Mouse (Mus musculus) cerebellum, adult 18-20 months (tissue): ENCODE measurements around the gene Bdkrb2.

Experiments
- DNase-seq, 2 experiments: peaks; one replicate each; pipeline ENCODE4 v3.0.0; 2021

Bdkrb2 gene

GRCm38 (mm10) chr12:105562936-105563680, at the start of gene Bdkrb2:
Gene Bdkrb2 (plus strand): TSS chr12:105563226.
- DNase-seq = peak in 1 of 2 experiments; percentile 12

GRCm38 (mm10) chr12:105514111-105514510, 48.9 kb upstream of the Bdkrb2 start:
- DNase-seq = no peak

- DNase-seq = no peak
These were observed 45.9 kb upstream of the Bdkrb2 start for GRCm38 (mm10) chr12:105517026-105517675.

GRCm38 (mm10) chr12:105519851-105520250, 43.2 kb upstream of the Bdkrb2 start:
- DNase-seq = no peak

GRCm38 (mm10) chr12:105521170-105521762, 41.8 kb upstream of the Bdkrb2 start:
- DNase-seq = no peak

- DNase-seq = no peak
These were observed 39.3 kb upstream of the Bdkrb2 start for GRCm38 (mm10) chr12:105523737-105524136.

- no peak for DNase-seq
These were observed 36.8 kb upstream of the Bdkrb2 start for GRCm38 (mm10) chr12:105526186-105526585.

- DNase-seq = peak; percentile 19 to 39
These were observed 36.2 kb upstream of the Bdkrb2 start for GRCm38 (mm10) chr12:105526829-105527228.

- peak; percentile 21 to 37 for DNase-seq
These were observed 33.5 kb upstream of the Bdkrb2 start for GRCm38 (mm10) chr12:105529545-105529944.

GRCm38 (mm10) chr12:105531724-105532371, 31.2 kb upstream of the Bdkrb2 start:
- no peak for DNase-seq

- no peak for DNase-seq
These were observed 28.2 kb upstream of the Bdkrb2 start for GRCm38 (mm10) chr12:105534842-105535241.

GRCm38 (mm10) chr12:105535968-105536760, 26.9 kb upstream of the Bdkrb2 start:
- DNase-seq = no peak

- no peak for DNase-seq
These were observed 25.9 kb upstream of the Bdkrb2 start for GRCm38 (mm10) chr12:105537162-105537561.

- DNase-seq = no peak
These were observed 23.4 kb upstream of the Bdkrb2 start for GRCm38 (mm10) chr12:105539649-105540048.

- no peak for DNase-seq
These were observed 21.2 kb upstream of the Bdkrb2 start for GRCm38 (mm10) chr12:105541590-105542402.

- no peak for DNase-seq
These were observed 20.5 kb upstream of the Bdkrb2 start for GRCm38 (mm10) chr12:105542513-105542912.

GRCm38 (mm10) chr12:105543176-105543575, 19.9 kb upstream of the Bdkrb2 start:
- DNase-seq = no peak

- DNase-seq = no peak
These were observed 19.3 kb upstream of the Bdkrb2 start for GRCm38 (mm10) chr12:105543751-105544150.

- DNase-seq = no peak
These were observed 18.2 kb upstream of the Bdkrb2 start for GRCm38 (mm10) chr12:105544872-105545271.

GRCm38 (mm10) chr12:105545696-105546435, 17.2 kb upstream of the Bdkrb2 start:
- no peak for DNase-seq

- no peak for DNase-seq
These were observed 16.5 kb upstream of the Bdkrb2 start for GRCm38 (mm10) chr12:105546538-105546937.
